In genomic region chr11:87841436-87841835, GRCm38 (mm10) we compare ENCODE assay signal across 38 mouse cellular contexts. TPM values are rescaled to one million over a fixed set of nuclear protein-coding genes. Genes with fewer than 3 reads are reported as not detected.
"Had no signal": no experiment of that assay in that cellular context is flagged by ENCODE, and none has a peak within 500 bp of the region (broad histone marks: within the 10 kb centered on the region; RNA-seq: fewer than 3 reads in every experiment).

No protein-coding gene starts in this region.

- H3K9me3 ChIP-seq: hindbrain, embryonic 10.5 days; hindbrain, embryonic 12.5 days; intestine, embryonic 15.5 days; limb, embryonic 10.5 days; limb, embryonic 12.5 days; liver, embryonic 13.5 days had no signal

- H3K27ac ChIP-seq: heart, adult 2 months; hindbrain, embryonic 10.5 days; hindbrain, embryonic 12.5 days; hindbrain, embryonic 14.5 days; intestine, embryonic 15.5 days; layer of hippocampus, adult 2 months; left cerebral cortex, adult 2 months; limb, embryonic 10.5 days; limb, embryonic 12.5 days; liver, embryonic 13.5 days had no signal

- H3K36me3 ChIP-seq: hindbrain, embryonic 10.5 days; hindbrain, embryonic 12.5 days; intestine, embryonic 15.5 days; limb, embryonic 10.5 days; limb, embryonic 12.5 days; liver, embryonic 13.5 days had no signal

- H3K4me3 ChIP-seq: heart, adult 2 months; hindbrain, embryonic 10.5 days; hindbrain, embryonic 12.5 days; intestine, embryonic 15.5 days; layer of hippocampus, adult 2 months; left cerebral cortex, adult 2 months; limb, embryonic 10.5 days; limb, embryonic 12.5 days; liver, embryonic 13.5 days had no signal

- H3K4me2 ChIP-seq: hindbrain, embryonic 12.5 days; hindbrain, embryonic 14.5 days; intestine, embryonic 15.5 days; limb, embryonic 12.5 days; liver, embryonic 11.5 days; liver, embryonic 13.5 days had no signal

- H3K9ac ChIP-seq: hindbrain, embryonic 12.5 days; hindbrain, embryonic 14.5 days; intestine, embryonic 15.5 days; limb, embryonic 12.5 days; liver, embryonic 13.5 days had no signal

- H3K4me1 ChIP-seq: hindbrain, embryonic 10.5 days; hindbrain, embryonic 12.5 days; intestine, embryonic 15.5 days; limb, embryonic 10.5 days; limb, embryonic 12.5 days; liver, embryonic 13.5 days had no signal

- H3K27me3 ChIP-seq: hindbrain, embryonic 12.5 days; intestine, embryonic 15.5 days; liver, embryonic 13.5 days had no signal

- ATAC-seq: hindbrain, embryonic 16.5 days; inflammation-experienced regulatory T-cells, adult 6 months; intestine, embryonic 15.5 days; intestine, postnatal 0 days had no signal

- DNase-seq: gastrocnemius, postnatal 14 days; gastrocnemius, postnatal 36 days; heart, adult 2 months; kidney, adult 18-20 months; kidney, adult 8-10 months; kidney, postnatal 10 days; kidney, postnatal 25 days; kidney, postnatal 4 days; liver; liver, embryonic 13.5 days had no signal

RNA-seq across cellular contexts. Expression of gene Lpo, which starts 13.3 kb away (rescaled TPM):
- total RNA-seq: gastrocnemius, adult 18-20 months; gastrocnemius, adult 8-10 months; gastrocnemius, postnatal 14 days; gastrocnemius, postnatal 36 days; heart, adult 2 months; heart, postnatal 10 days; heart, postnatal 25 days; heart, postnatal 4 days had no signal
- polyA plus RNA-seq: inflammation-experienced regulatory T-cells, adult 6 months; kidney, embryonic 14.5 days; limb, embryonic 10.5 days; liver, embryonic 11.5 days; liver, embryonic 13.5 days had no signal

RNA-seq across cellular contexts. Expression of gene Epx, which starts 33.9 kb away (rescaled TPM):
- total RNA-seq: gastrocnemius, adult 18-20 months; gastrocnemius, adult 8-10 months; gastrocnemius, postnatal 14 days; gastrocnemius, postnatal 36 days; heart, adult 2 months; heart, postnatal 10 days; heart, postnatal 25 days; heart, postnatal 4 days; layer of hippocampus, adult 2 months had no signal
- polyA plus RNA-seq: heart, adult 2 months; heart, embryonic 11.5 days; hindbrain, embryonic 10.5 days; hindbrain, embryonic 14.5 days; inflammation-experienced regulatory T-cells, adult 6 months; intestine, postnatal 0 days; limb, embryonic 10.5 days had no signal

RNA-seq across cellular contexts. Expression of gene Mpo, which starts 48.1 kb away (rescaled TPM):
- total RNA-seq: gastrocnemius, adult 18-20 months; gastrocnemius, adult 8-10 months; gastrocnemius, postnatal 14 days; gastrocnemius, postnatal 36 days; heart, adult 2 months; heart, postnatal 10 days; heart, postnatal 25 days; layer of hippocampus, adult 2 months; left cerebral cortex, adult 2 months; left cerebral cortex, postnatal 14 days; left cerebral cortex, postnatal 36 days had no signal
- polyA plus RNA-seq: inflammation-experienced regulatory T-cells, adult 6 months had no signal

RNA-seq across cellular contexts. Expression of gene Olfr462, which starts 50.6 kb away (rescaled TPM):
- total RNA-seq: gastrocnemius, adult 18-20 months; gastrocnemius, adult 8-10 months; gastrocnemius, postnatal 14 days; gastrocnemius, postnatal 36 days; heart, adult 2 months; heart, postnatal 10 days; heart, postnatal 25 days; heart, postnatal 4 days; layer of hippocampus, adult 2 months; layer of hippocampus, postnatal 10 days; layer of hippocampus, postnatal 25 days; left cerebral cortex, adult 2 months; left cerebral cortex, postnatal 14 days; left cerebral cortex, postnatal 36 days had no signal
- polyA plus RNA-seq: gonadal fat pad, adult 2 months; heart, adult 2 months; heart, embryonic 11.5 days; heart, embryonic 14.5 days; heart, embryonic 16.5 days; hindbrain, embryonic 10.5 days; hindbrain, embryonic 12.5 days; hindbrain, embryonic 14.5 days; hindbrain, embryonic 16.5 days; inflammation-experienced regulatory T-cells, adult 6 months; intestine, embryonic 15.5 days; intestine, postnatal 0 days; kidney, embryonic 14.5 days; kidney, embryonic 16.5 days; limb, embryonic 10.5 days; limb, embryonic 12.5 days; limb, embryonic 14.5 days; liver, embryonic 11.5 days; liver, embryonic 13.5 days had no signal
